ENCODE assay signal across 10 mouse cellular contexts in genomic region chr5:140061296-140061879, GRCm38 (mm10).
A peak's percentile ranks its signal among the peaks of the same experiment; 100 is the strongest.
DNase-seq lines count a peak whose midpoint lies in the region; ATAC-seq and TF ChIP-seq lines count a peak whose summit lies in the region.
"Had no signal": no experiment of that assay in that cellular context is flagged by ENCODE, and none has a peak within 500 bp of the region (broad histone marks: within the 10 kb centered on the region; RNA-seq: fewer than 3 reads in every experiment).

No protein-coding gene starts in this region.

- no peak overlapping the region for H3K4me2 ChIP-seq in neural tube, embryonic 14.5 days (ENCODE audit: low read depth, low read length)

- intact Hi-C loops in gastrocnemius, adult 2 months (cut with DNase I), result no loop called here
- intact Hi-C loops in gastrocnemius, postnatal 14 days (cut with DNase I; ENCODE audit: low total_unique reads), result no loop called here

- H3K27ac ChIP-seq in gastrocnemius, adult 2 months, result no peak overlapping the region
- no peak overlapping the region for H3K27ac ChIP-seq in neural tube, embryonic 14.5 days (ENCODE audit: low read depth, low read length)
- peak overlapping the region; percentile 28; the same call in 1 of the 2 replicates for H3K27ac ChIP-seq in layer of hippocampus, adult 2 months
- H3K27ac ChIP-seq: macrophage had no signal

- H3K4me3 ChIP-seq in gastrocnemius, adult 2 months, result no peak overlapping the region
- no peak overlapping the region for H3K4me3 ChIP-seq in neural tube, embryonic 14.5 days (ENCODE audit: low read depth, low read length)
- H3K4me3 ChIP-seq in layer of hippocampus, adult 2 months, result no peak overlapping the region

- H3K36me3 ChIP-seq in neural tube, embryonic 14.5 days (ENCODE audit: control insufficient read depth, insufficient read depth, low read length), result peaks cover 3% of the 10 kb centered on the region; the same call in 1 of the 2 replicates

- 49% methylated on average over 6 of the region's 6 CpGs for WGBS in neural tube, embryonic 14.5 days

- no peak for TF ChIP-seq CTCF in gastrocnemius, adult 2 months (IDR thresholded peaks at IDR 0.05)
- TF ChIP-seq CTCF in layer of hippocampus, adult 2 months (conservative IDR thresholded peaks at IDR 0.05), result no peak

- peak; percentile 41; the same call in 1 of the 2 replicates for ATAC-seq in neural tube, embryonic 14.5 days (ENCODE audit: low read depth)
- ATAC-seq in inflammation-experienced regulatory T-cells, adult 6 months, result no peak
- ATAC-seq in megakaryocyte, adult 5-6 weeks (ENCODE audit: poor library complexity, severe bottlenecking), result no peak

- no peak overlapping the region for H3K9ac ChIP-seq in neural tube, embryonic 14.5 days (replicated peaks; ENCODE audit: low read depth, low read length)

- no peaks in the 10 kb centered on the region for H3K27me3 ChIP-seq in neural tube, embryonic 14.5 days (ENCODE audit: control insufficient read depth, insufficient read depth, low read length)
- H3K27me3 ChIP-seq: CH12.LX had no signal

- no peaks in the 10 kb centered on the region for H3K4me1 ChIP-seq in neural tube, embryonic 14.5 days (ENCODE audit: control insufficient read depth, insufficient read depth, low read length)

- peak; percentile 42 for DNase-seq in gastrocnemius, adult 2 months
- no peak for DNase-seq in gastrocnemius, postnatal 14 days
- DNase-seq in neural tube, embryonic 10.5 days (ENCODE audit: extremely low spot score, low spot score), result no peak
- DNase-seq in layer of hippocampus, adult 2 months (ENCODE audit: low spot score in 2 of 2), result peak; percentile 75 to 77
- DNase-seq in ovary, postnatal 14 days (ENCODE audit: low spot score), result peak; percentile 29

- no peaks in the 10 kb centered on the region for H3K9me3 ChIP-seq in neural tube, embryonic 14.5 days (ENCODE audit: control insufficient read depth, low read length)

Comparison
In these comparisons a context has a peak if more than half of its experiments do, and no peak if none do; other contexts are left out.
1. DNase-seq: peak in gastrocnemius, adult 2 months (single experiment), layer of hippocampus, adult 2 months (2 of 2) and ovary, postnatal 14 days (single experiment); none in gastrocnemius, postnatal 14 days (single experiment) and neural tube, embryonic 10.5 days (single experiment).